Mouse (Mus musculus): ENCODE measurements around the gene Abcc6. TPM values are rescaled to one million over a fixed set of nuclear protein-coding genes. Genes with fewer than 3 reads are reported as not detected.

Gene Abcc6
- total and polyA plus RNA-seq, 2 experiments from 2014 or later, result 0.89 to 2.1 TPM

- peak within 1 kb of the TSS; percentile 10; the same call in 1 of the 2 replicates for H3K4me3 ChIP-seq (ENCODE audit: low read depth, low read length)
- no peak within 1 kb of the TSS for H3K9ac ChIP-seq (replicated peaks; ENCODE audit: low read length, poor library complexity, severe bottlenecking)
- WGBS, result 45% methylated on average over 9 of the region's 9 CpGs
- no peaks in the 10 kb centered on the region for H3K36me3 ChIP-seq (ENCODE audit: insufficient read depth, low read length)
- peak within 1 kb of the TSS; percentile 10; the same call in 1 of the 2 replicates for H3K4me2 ChIP-seq (ENCODE audit: low read depth, low read length, poor library complexity, severe bottlenecking)
- H3K9me3 ChIP-seq (ENCODE audit: low read length), result no peaks in the 10 kb centered on the region
- no peaks in the 10 kb centered on the region for H3K27me3 ChIP-seq (ENCODE audit: insufficient read depth, low read length)
- H3K27ac ChIP-seq (ENCODE audit: low read depth, low read length), result no peak within 1 kb of the TSS
- H3K4me1 ChIP-seq (ENCODE audit: insufficient read depth, low read length), result peaks cover 9% of the 10 kb centered on the region; the same call in 1 of the 2 replicates
- ATAC-seq (ENCODE audit: low FRiP score) (no peak), DNase-seq (ENCODE audit: low spot score) (no peak)
- TF ChIP-seq CTCF (IDR thresholded peaks at IDR 0.05), result no peak
Measured at GRCm38 (mm10) chr7:45921242-45921621, 108.9 kb downstream of the Abcc6 start, which contains the start of gene Emp3. Gene Emp3 (minus strand): TSS chr7:45921404.

DNA sequence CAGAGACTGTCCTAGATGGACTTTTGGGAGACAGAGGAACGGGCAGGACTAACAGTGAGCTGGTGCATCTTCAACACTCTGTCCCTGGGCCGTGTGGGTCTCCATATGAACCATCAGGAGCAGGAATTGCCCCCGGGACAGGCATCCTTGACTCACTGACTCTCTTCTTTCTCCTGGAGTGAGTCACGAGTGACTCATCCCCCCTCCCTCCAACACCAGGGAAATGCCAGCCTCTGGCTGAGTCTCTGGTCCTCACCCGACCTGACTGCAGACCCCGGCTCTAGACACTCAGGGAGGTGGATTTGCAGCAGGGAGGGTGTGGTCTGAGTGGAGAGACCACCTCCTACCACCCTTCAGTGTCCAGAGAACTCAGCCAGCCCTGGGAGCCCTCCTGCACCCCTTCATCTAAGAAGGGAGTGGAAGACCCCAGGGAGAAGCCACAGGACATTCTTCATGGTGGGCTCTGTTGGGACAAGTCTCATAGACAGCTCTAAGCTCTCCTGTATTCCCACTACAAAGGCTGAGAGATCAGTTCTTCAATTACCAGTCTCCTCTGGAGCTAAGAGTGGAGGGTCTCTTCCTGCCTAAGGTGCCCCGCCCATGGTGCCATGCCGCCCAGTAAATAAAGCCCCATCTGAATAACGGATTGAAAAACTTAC is 109.4 kb downstream of the Abcc6 start:
- ATAC-seq (ENCODE audit: low FRiP score) (no peak), DNase-seq (ENCODE audit: low spot score) (no peak)
- H3K4me2 ChIP-seq (ENCODE audit: low read depth, low read length, poor library complexity, severe bottlenecking), result peak overlapping the region; percentile 10; the same call in 1 of the 2 replicates
- H3K27me3 ChIP-seq (ENCODE audit: insufficient read depth, low read length), result no peaks in the 10 kb centered on the region
- H3K4me1 ChIP-seq (ENCODE audit: insufficient read depth, low read length), result peaks cover 14% of the 10 kb centered on the region
- TF ChIP-seq CTCF (IDR thresholded peaks at IDR 0.05), result no peak
- H3K36me3 ChIP-seq (ENCODE audit: insufficient read depth, low read length), result no peaks in the 10 kb centered on the region
- WGBS, result 56% methylated on average over 9 of the region's 9 CpGs
- H3K9me3 ChIP-seq (ENCODE audit: low read length), result no peaks in the 10 kb centered on the region
- H3K27ac ChIP-seq (ENCODE audit: low read depth, low read length), result no peak overlapping the region
- peak overlapping the region; percentile 10; the same call in 1 of the 2 replicates for H3K4me3 ChIP-seq (ENCODE audit: low read depth, low read length)
- no peak overlapping the region for H3K9ac ChIP-seq (replicated peaks; ENCODE audit: low read length, poor library complexity, severe bottlenecking)

GRCm38 (mm10) chr7:45919761-45920160 is 110.3 kb downstream of the Abcc6 start:
- Histone ChIP-seq H3K4me3 (ENCODE audit: low read depth, low read length) (no peak overlapping the region), H3K9me3 (ENCODE audit: low read length) (no peaks in the 10 kb centered on the region), H3K36me3 (ENCODE audit: insufficient read depth, low read length) (no peaks in the 10 kb centered on the region), H3K27me3 (ENCODE audit: insufficient read depth, low read length) (no peaks in the 10 kb centered on the region), H3K4me1 (ENCODE audit: insufficient read depth, low read length) (peaks cover 14% of the 10 kb centered on the region), H3K4me2 (ENCODE audit: low read depth, low read length, poor library complexity, severe bottlenecking) (no peak overlapping the region), H3K27ac (ENCODE audit: low read depth, low read length) (no peak overlapping the region), H3K9ac (replicated peaks; ENCODE audit: low read length, poor library complexity, severe bottlenecking) (no peak overlapping the region)
- WGBS, result 77% methylated on average over 4 of the region's 4 CpGs
- ATAC-seq (ENCODE audit: low FRiP score) (no peak), DNase-seq (ENCODE audit: low spot score) (no peak)
- TF ChIP-seq CTCF (IDR thresholded peaks at IDR 0.05), result no peak

DNA sequence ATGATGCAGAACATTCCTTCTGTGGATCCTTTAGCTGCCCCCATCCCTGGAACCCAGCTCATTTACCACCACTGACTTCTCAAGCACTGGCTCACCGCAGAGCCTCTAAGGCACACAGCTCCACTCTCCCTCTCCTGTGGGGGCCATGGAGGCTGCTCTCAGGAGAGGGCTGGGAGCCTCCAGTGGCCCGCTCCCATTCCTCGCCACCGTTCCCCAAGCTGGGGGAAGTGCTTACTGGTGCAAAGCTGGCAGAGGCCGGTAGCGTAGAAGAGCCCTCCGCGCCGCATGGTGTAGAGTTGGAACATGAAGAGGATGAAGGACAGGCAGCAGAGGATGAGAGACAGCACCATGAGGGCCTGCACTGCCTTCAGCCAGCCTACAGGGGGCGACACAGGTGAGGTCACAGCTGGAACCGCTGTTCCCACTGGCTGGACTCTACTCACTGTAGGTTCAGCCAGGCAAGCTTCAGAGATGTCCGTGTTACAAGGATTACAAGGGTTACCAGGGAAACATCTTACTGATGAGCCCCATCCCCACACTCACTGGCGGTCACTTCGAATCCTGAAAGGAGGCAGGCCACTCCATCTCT is 110.9 kb downstream of the Abcc6 start:
- 52% methylated on average over 14 of the region's 14 CpGs for WGBS
- no peak overlapping the region for H3K4me3 ChIP-seq (ENCODE audit: low read depth, low read length)
- H3K9me3 ChIP-seq (ENCODE audit: low read length), result no peaks in the 10 kb centered on the region
- ATAC-seq (ENCODE audit: low FRiP score), result no peak
- H3K4me2 ChIP-seq (ENCODE audit: low read depth, low read length, poor library complexity, severe bottlenecking), result no peak overlapping the region
- peaks cover 12% of the 10 kb centered on the region for H3K4me1 ChIP-seq (ENCODE audit: insufficient read depth, low read length)
- peak; percentile 39 for TF ChIP-seq CTCF (IDR thresholded peaks at IDR 0.05)
- H3K27ac ChIP-seq (ENCODE audit: low read depth, low read length), result no peak overlapping the region
- H3K36me3 ChIP-seq (ENCODE audit: insufficient read depth, low read length), result no peaks in the 10 kb centered on the region
- no peak overlapping the region for H3K9ac ChIP-seq (replicated peaks; ENCODE audit: low read length, poor library complexity, severe bottlenecking)
- DNase-seq (ENCODE audit: low spot score), result no peak
- no peaks in the 10 kb centered on the region for H3K27me3 ChIP-seq (ENCODE audit: insufficient read depth, low read length)

DNA sequence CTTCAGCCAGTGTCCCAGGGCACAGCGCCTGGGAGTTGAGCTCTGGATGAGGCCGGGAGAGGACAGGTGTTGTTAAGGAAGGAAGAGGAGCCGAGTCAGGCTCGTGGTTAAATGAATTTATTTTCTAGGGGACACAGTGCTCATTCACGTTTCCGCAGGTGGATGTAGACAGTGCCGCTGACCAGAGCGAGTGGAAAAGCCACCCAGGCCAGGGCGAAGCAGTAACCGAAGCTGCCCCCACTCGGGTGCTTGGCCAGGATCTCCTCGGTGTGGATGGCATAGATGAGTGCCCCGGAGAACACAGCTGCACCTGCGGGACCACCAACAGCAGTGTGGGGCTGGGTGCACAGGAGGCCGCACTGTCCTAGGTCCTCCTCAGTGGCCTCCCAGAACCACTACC is 112.2 kb downstream of the Abcc6 start:
- no peak overlapping the region for H3K4me3 ChIP-seq (ENCODE audit: low read depth, low read length)
- no peaks in the 10 kb centered on the region for H3K27me3 ChIP-seq (ENCODE audit: insufficient read depth, low read length)
- peaks cover 2% of the 10 kb centered on the region; the same call in 1 of the 2 replicates for H3K36me3 ChIP-seq (ENCODE audit: insufficient read depth, low read length)
- H3K4me2 ChIP-seq (ENCODE audit: low read depth, low read length, poor library complexity, severe bottlenecking), result no peak overlapping the region
- H3K9ac ChIP-seq (replicated peaks; ENCODE audit: low read length, poor library complexity, severe bottlenecking), result no peak overlapping the region
- DNase-seq (ENCODE audit: low spot score), result no peak
- H3K27ac ChIP-seq (ENCODE audit: low read depth, low read length), result 0 out of 2 replicates have a peak overlapping the region, but pooled peaks have one; percentile 83
- peaks cover 11% of the 10 kb centered on the region for H3K4me1 ChIP-seq (ENCODE audit: insufficient read depth, low read length)
- TF ChIP-seq CTCF (IDR thresholded peaks at IDR 0.05), result no peak
- no peak for ATAC-seq (ENCODE audit: low FRiP score)
- 88% methylated on average over 15 of the region's 15 CpGs for WGBS
- H3K9me3 ChIP-seq (ENCODE audit: low read length), result no peaks in the 10 kb centered on the region

Other genes starting within 250 kb of the Abcc6 start
- gene Lmtk3, start 246.6 kb downstream of the Abcc6 start, total RNA-seq (2014; rRNA removed), result 170 and 172 TPM in 2 replicates
- gene Lmtk3, start 246.6 kb downstream of the Abcc6 start, polyA plus RNA-seq (2015; fragmentation: Nextera tagmentation; extraction: Ambion mirVana), result 13.7 and 19.1 TPM in 2 replicates
- 5.0 and 5.1 TPM in 2 replicates for gene Sult2b1, start 245.6 kb downstream of the Abcc6 start, total RNA-seq (2014; rRNA removed)
- 5.6 and 6.1 TPM in 2 replicates for gene Sult2b1, start 245.6 kb downstream of the Abcc6 start, polyA plus RNA-seq (2015; fragmentation: Nextera tagmentation; extraction: Ambion mirVana)
- 210 and 223 TPM in 2 replicates for gene Cyth2, start 215.7 kb downstream of the Abcc6 start, total RNA-seq (2014; rRNA removed)
- 219 and 236 TPM in 2 replicates for gene Cyth2, start 215.7 kb downstream of the Abcc6 start, polyA plus RNA-seq (2015; fragmentation: Nextera tagmentation; extraction: Ambion mirVana)
- gene Kcnj14, start 205.5 kb downstream of the Abcc6 start, total RNA-seq (2014; rRNA removed), result 0.71 and 2.1 TPM in 2 replicates
- gene Kcnj14, start 205.5 kb downstream of the Abcc6 start, polyA plus RNA-seq (2015; fragmentation: Nextera tagmentation; extraction: Ambion mirVana), result 1.5 TPM in 2 replicates
- gene Grwd1, start 199.4 kb downstream of the Abcc6 start, total RNA-seq (2014; rRNA removed), result 31.3 and 34.2 TPM in 2 replicates
- 48.7 and 52.9 TPM in 2 replicates for gene Grwd1, start 199.4 kb downstream of the Abcc6 start, polyA plus RNA-seq (2015; fragmentation: Nextera tagmentation; extraction: Ambion mirVana)
- gene Kdelr1, start 157.5 kb downstream of the Abcc6 start, total RNA-seq (2014; rRNA removed), result 170 and 207 TPM in 2 replicates
- gene Kdelr1, start 157.5 kb downstream of the Abcc6 start, polyA plus RNA-seq (2015; fragmentation: Nextera tagmentation; extraction: Ambion mirVana), result 52.0 and 54.8 TPM in 2 replicates
- gene Grin2d, start 151.9 kb downstream of the Abcc6 start, total RNA-seq (2014; rRNA removed), result 51.6 and 51.7 TPM in 2 replicates
- gene Grin2d, start 151.9 kb downstream of the Abcc6 start, polyA plus RNA-seq (2015; fragmentation: Nextera tagmentation; extraction: Ambion mirVana), result 5.4 and 6.6 TPM in 2 replicates
- gene Syngr4, start 133.6 kb downstream of the Abcc6 start, total RNA-seq (2014; rRNA removed), result 0.38 TPM in 1 of 2 replicates, not detected in the other
- gene Syngr4, start 133.6 kb downstream of the Abcc6 start, polyA plus RNA-seq (2015; fragmentation: Nextera tagmentation; extraction: Ambion mirVana), result 0.25 and 0.30 TPM in 2 replicates
- gene Tmem143, start 133.4 kb downstream of the Abcc6 start, total RNA-seq (2014; rRNA removed), result 27.4 and 41.6 TPM in 2 replicates
- gene Tmem143, start 133.4 kb downstream of the Abcc6 start, polyA plus RNA-seq (2015; fragmentation: Nextera tagmentation; extraction: Ambion mirVana), result 5.5 and 5.6 TPM in 2 replicates
- 12.8 and 17.0 TPM in 2 replicates for gene Emp3, start 108.9 kb downstream of the Abcc6 start, total RNA-seq (2014; rRNA removed)
- 36.4 and 38.5 TPM in 2 replicates for gene Emp3, start 108.9 kb downstream of the Abcc6 start, polyA plus RNA-seq (2015; fragmentation: Nextera tagmentation; extraction: Ambion mirVana)
- 4.2 and 7.2 TPM in 2 replicates for gene Ccdc114, start 106.2 kb downstream of the Abcc6 start, total RNA-seq (2014; rRNA removed)
- 4.3 and 5.8 TPM in 2 replicates for gene Ccdc114, start 106.2 kb downstream of the Abcc6 start, polyA plus RNA-seq (2015; fragmentation: Nextera tagmentation; extraction: Ambion mirVana)
- 44.2 and 56.3 TPM in 2 replicates for gene Nomo1, start 3.4 kb upstream of the Abcc6 start, total RNA-seq (2014; rRNA removed)
- gene Nomo1, start 3.4 kb upstream of the Abcc6 start, polyA plus RNA-seq (2015; fragmentation: Nextera tagmentation; extraction: Ambion mirVana), result 35.8 and 38.7 TPM in 2 replicates
- 14.4 and 26.2 TPM in 2 replicates for gene Kcnj11, start 70.5 kb upstream of the Abcc6 start, total RNA-seq (2014; rRNA removed)
- 2.7 and 2.9 TPM in 2 replicates for gene Kcnj11, start 70.5 kb upstream of the Abcc6 start, polyA plus RNA-seq (2015; fragmentation: Nextera tagmentation; extraction: Ambion mirVana)
- gene Abcc8, start 149.7 kb upstream of the Abcc6 start, total RNA-seq (2014; rRNA removed), result 13.1 and 18.7 TPM in 2 replicates
- 7.2 and 9.6 TPM in 2 replicates for gene Abcc8, start 149.7 kb upstream of the Abcc6 start, polyA plus RNA-seq (2015; fragmentation: Nextera tagmentation; extraction: Ambion mirVana)
- 0.44 and 0.85 TPM in 2 replicates for gene Ush1c, start 208.2 kb upstream of the Abcc6 start, total RNA-seq (2014; rRNA removed)
- gene Ush1c, start 208.2 kb upstream of the Abcc6 start, polyA plus RNA-seq (2015; fragmentation: Nextera tagmentation; extraction: Ambion mirVana), result 1.7 and 1.8 TPM in 2 replicates
- 0.11 and 0.28 TPM in 2 replicates for gene Otog, start 210.7 kb upstream of the Abcc6 start, total RNA-seq (2014; rRNA removed)
- 0.01 and 0.07 TPM in 2 replicates for gene Otog, start 210.7 kb upstream of the Abcc6 start, polyA plus RNA-seq (2015; fragmentation: Nextera tagmentation; extraction: Ambion mirVana)

Measured in midbrain, postnatal 0 days (tissue).